Mouse (Mus musculus) forebrain, embryonic 16.5 days (tissue): ENCODE measurements around the gene Rabif. TPM values are rescaled to one million over a fixed set of nuclear protein-coding genes. Genes with fewer than 3 reads are reported as not detected.

Source experiments
- ATAC-seq: fragments of 200-750 bp; cut with Nextera tagmentation; 2 replicates; pipeline ENCODE4 v1.8.0; 2017; ENCODE audit warnings: mild to moderate bottlenecking, moderate library complexity
- H3K27ac ChIP-seq: fragments of 300-500 bp; sonication (generic); 2 replicates; pipeline ENCODE4 v1.5.1; 2014; ENCODE audit warnings: low read length, control low read depth
- H3K27me3 ChIP-seq: fragments of 300-500 bp; sonication (generic); replicated peaks from 2 replicates; pipeline ENCODE4 v1.6.1; 2014; ENCODE audit warnings: low read length; ENCODE audit not compliant: control insufficient read depth, insufficient read depth
- H3K36me3 ChIP-seq: fragments of 300-500 bp; sonication (generic); 2 replicates; pipeline ENCODE4 v1.6.1; 2014; ENCODE audit not compliant: control insufficient read depth, insufficient read depth
- H3K4me1 ChIP-seq: fragments of 300-500 bp; sonication (generic); replicated peaks from 2 replicates; pipeline ENCODE4 v1.6.1; 2014; ENCODE audit warnings: low read length; ENCODE audit not compliant: control insufficient read depth, insufficient read depth
- H3K4me2 ChIP-seq: fragments of 300-500 bp; sonication (generic); 2 replicates; pipeline ENCODE4 v1.6.1; 2014; ENCODE audit warnings: mild to moderate bottlenecking, low read length, control low read depth
- H3K4me3 ChIP-seq: fragments of 300-500 bp; sonication (generic); replicated peaks from 2 replicates; pipeline ENCODE4 v1.5.1; 2014; ENCODE audit warnings: mild to moderate bottlenecking, low read length, control low read depth
- H3K9ac ChIP-seq: fragments of 300-500 bp; sonication (generic); replicated peaks from 2 replicates; pipeline ENCODE4 v1.6.1; 2014; ENCODE audit warnings: low read depth, low read length, control low read depth
- H3K9me3 ChIP-seq: fragments of 300-500 bp; sonication (generic); 2 replicates; pipeline ENCODE4 v1.6.1; 2016; ENCODE audit warnings: low read length; ENCODE audit not compliant: control insufficient read depth
- WGBS: fragments of 180-500 bp; shearing (Covaris S2); extraction: QIAGEN DNeasy Blood & Tissue Kit; methylation state at CpG from one replicate; pipeline ENCODE4 v1.1.7; 2014; 5-methylcytosine and 5-hydroxymethylcytosine counted together
- polyA plus RNA-seq: library from polyadenylated mRNA; unstranded; fragments of >200 nt; fragmentation: Nextera tagmentation; extraction: Ambion mirVana; gene quantifications from 2 replicates; pipeline ENCODE4 v1.2.1, GENCODE M21; 2015

The Rabif gene
- polyA plus RNA-seq, 1 experiment from 2014 or later: 63.0 TPM

GRCm38 (mm10) chr1:134460294-134461284 lies 33.9 kb upstream of the Rabif start:
- Histone ChIP-seq H3K4me2 (no peak overlapping the region), H3K4me3 (no peak overlapping the region), H3K4me1 (peaks cover 7% of the 10 kb centered on the region), H3K9me3 (no peaks in the 10 kb centered on the region), H3K27ac (no peak overlapping the region), H3K36me3 (peaks cover 11% of the 10 kb centered on the region), H3K27me3 (no peaks in the 10 kb centered on the region), H3K9ac (no peak overlapping the region)
- no peak for ATAC-seq
- WGBS: 96% methylated on average over 1 of the region's 1 CpGs

GRCm38 (mm10) chr1:134484623-134485022 lies 9.8 kb upstream of the Rabif start:
- Histone ChIP-seq H3K4me2 (no peak overlapping the region), H3K4me3 (no peak overlapping the region), H3K9me3 (no peaks in the 10 kb centered on the region), H3K36me3 (peaks cover 21% of the 10 kb centered on the region), H3K27me3 (no peaks in the 10 kb centered on the region), H3K9ac (no peak overlapping the region), H3K4me1 (no peaks in the 10 kb centered on the region), H3K27ac (no peak overlapping the region)
- ATAC-seq: no peak
- 98% methylated on average over 2 of the region's 2 CpGs for WGBS

- H3K27me3 ChIP-seq: no peaks in the 10 kb centered on the region
- peaks cover 15% of the 10 kb centered on the region for H3K36me3 ChIP-seq
- ATAC-seq: no peak
- H3K4me1 ChIP-seq: peaks cover 8% of the 10 kb centered on the region
- H3K9me3 ChIP-seq: no peaks in the 10 kb centered on the region
- H3K4me3 ChIP-seq: no peak overlapping the region
- H3K4me2 ChIP-seq: no peak overlapping the region
- no peak overlapping the region for H3K27ac ChIP-seq
- WGBS: 89% methylated on average over 6 of the region's 6 CpGs
- no peak overlapping the region for H3K9ac ChIP-seq
These were observed 3.3 kb upstream of the Rabif start for GRCm38 (mm10) chr1:134490903-134491801.

GRCm38 (mm10) chr1:134492276-134492675 lies 2.2 kb upstream of the Rabif start:
- no peaks in the 10 kb centered on the region for H3K9me3 ChIP-seq
- ATAC-seq: no peak
- H3K9ac ChIP-seq: no peak overlapping the region
- no peak overlapping the region for H3K4me3 ChIP-seq
- H3K4me1 ChIP-seq: peaks cover 8% of the 10 kb centered on the region
- WGBS: 71% methylated on average over 7 of the region's 7 CpGs
- no peaks in the 10 kb centered on the region for H3K27me3 ChIP-seq
- no peak overlapping the region for H3K4me2 ChIP-seq
- peaks cover 15% of the 10 kb centered on the region for H3K36me3 ChIP-seq
- no peak overlapping the region for H3K27ac ChIP-seq

GRCm38 (mm10) chr1:134493496-134493895 lies 952 bp upstream of the Rabif start:
- peaks cover 13% of the 10 kb centered on the region for H3K36me3 ChIP-seq
- H3K9ac ChIP-seq: no peak overlapping the region
- H3K27ac ChIP-seq: no peak overlapping the region
- H3K4me3 ChIP-seq: no peak overlapping the region
- H3K4me2 ChIP-seq: no peak overlapping the region; the same call in 1 of the 2 replicates
- H3K4me1 ChIP-seq: peaks cover 8% of the 10 kb centered on the region
- 83% methylated on average over 2 of the region's 2 CpGs for WGBS
- ATAC-seq: no peak
- H3K27me3 ChIP-seq: no peaks in the 10 kb centered on the region
- no peaks in the 10 kb centered on the region for H3K9me3 ChIP-seq

- H3K27ac ChIP-seq: peak overlapping the region; percentile 75
- H3K4me1 ChIP-seq: peaks cover 8% of the 10 kb centered on the region
- H3K27me3 ChIP-seq: no peaks in the 10 kb centered on the region
- H3K4me3 ChIP-seq: peak overlapping the region; percentile 59
- no peaks in the 10 kb centered on the region for H3K9me3 ChIP-seq
- ATAC-seq: 0 out of 2 replicates have a peak, but pooled peaks have one; percentile 2
- H3K36me3 ChIP-seq: peaks cover 10% of the 10 kb centered on the region
- peak overlapping the region; percentile 74 for H3K4me2 ChIP-seq
- 27% methylated on average over 5 of the region's 5 CpGs for WGBS
- peak overlapping the region; percentile 58 for H3K9ac ChIP-seq
These were observed 492 bp upstream of the Rabif start for GRCm38 (mm10) chr1:134493956-134494355.

- peak overlapping the region; percentile 59 for H3K4me3 ChIP-seq
- H3K9ac ChIP-seq: peak overlapping the region; percentile 58
- H3K27ac ChIP-seq: peak overlapping the region; percentile 91; the same call in 1 of the 2 replicates
- no peaks in the 10 kb centered on the region for H3K27me3 ChIP-seq
- peak overlapping the region; percentile 74 for H3K4me2 ChIP-seq
- ATAC-seq: no peak
- H3K9me3 ChIP-seq: no peaks in the 10 kb centered on the region
- H3K4me1 ChIP-seq: peaks cover 8% of the 10 kb centered on the region
- H3K36me3 ChIP-seq: no peaks in the 10 kb centered on the region
- WGBS: 20% methylated on average over 5 of the region's 5 CpGs
These were observed 730 bp downstream of the Rabif start for GRCm38 (mm10) chr1:134495216-134495539.

GRCm38 (mm10) chr1:134495991-134496390 lies 1.5 kb downstream of the Rabif start:
- H3K4me1 ChIP-seq: peaks cover 8% of the 10 kb centered on the region
- WGBS: 88% methylated on average over 10 of the region's 10 CpGs
- no peak overlapping the region for H3K9ac ChIP-seq
- no peak for ATAC-seq
- no peak overlapping the region for H3K4me2 ChIP-seq
- no peak overlapping the region for H3K27ac ChIP-seq
- H3K4me3 ChIP-seq: no peak overlapping the region
- H3K27me3 ChIP-seq: no peaks in the 10 kb centered on the region
- no peaks in the 10 kb centered on the region for H3K36me3 ChIP-seq
- no peaks in the 10 kb centered on the region for H3K9me3 ChIP-seq

GRCm38 (mm10) chr1:134500916-134501315 lies 6.5 kb downstream of the Rabif start:
- ATAC-seq: no peak
- WGBS: 95% methylated on average over 1 of the region's 1 CpGs

More at GRCm38 (mm10) chr1:134500916-134501315, 6.5 kb downstream of the Rabif start:
- Histone ChIP-seq H3K4me3 (no peak overlapping the region), H3K36me3 (0 out of 2 replicates have a peak, but pooled peaks cover under 1% of the 10 kb centered on the region), H3K27ac (no peak overlapping the region), H3K4me2 (no peak overlapping the region), H3K27me3 (no peaks in the 10 kb centered on the region), H3K9me3 (no peaks in the 10 kb centered on the region), H3K4me1 (no peaks in the 10 kb centered on the region; the same call in 1 of the 2 replicates), H3K9ac (no peak overlapping the region)
